Mouse (Mus musculus) intestine, embryonic 14.5 days (tissue): ENCODE measurements at regions not wholly inside any gene's neighbourhood (a gene's known extent, or its start where the extent isn't known, plus 50 kb on each side); places are given as distances from the start of the nearest gene placed in this dataset.
A peak's percentile ranks its signal among the peaks of the same experiment; 100 is the strongest.
"Not testable (repeated sequence)": the region's sequence is repeated elsewhere in the genome, so short reads cannot be mapped to it uniquely, and the experiment has no call there.

ENCODE experiments used
- ATAC-seq: fragments of 200-750 bp; cut with Nextera tagmentation; replicated peaks from 2 replicates; pipeline ENCODE4 v1.8.0; 2017; ENCODE audit warnings: low read depth, moderate number of reproducible peaks, moderate TSS enrichment, moderate library complexity; ENCODE audit not compliant: low FRiP score, low TSS enrichment
- DNase-seq: peaks from one replicate; pipeline ENCODE4 v3.0.0-alpha.2; 2018; ENCODE audit warnings: low spot score
- H3K27ac ChIP-seq: fragments of 300-500 bp; sonication (generic); 2 replicates; pipeline ENCODE4 v1.5.1; 2014; ENCODE audit warnings: low read depth, mild to moderate bottlenecking, control low read depth
- H3K27me3 ChIP-seq: fragments of 300-500 bp; sonication (generic); replicated peaks from 2 replicates; pipeline ENCODE4 v1.6.1; 2014; ENCODE audit warnings: low read length, control low read depth; ENCODE audit not compliant: control insufficient read depth, insufficient read depth
- H3K36me3 ChIP-seq: fragments of 300-500 bp; sonication (generic); 2 replicates; pipeline ENCODE4 v1.6.1; 2014; ENCODE audit warnings: low read length, control low read depth; ENCODE audit not compliant: control insufficient read depth, insufficient read depth
- H3K4me1 ChIP-seq: fragments of 300-500 bp; sonication (generic); replicated peaks from 2 replicates; pipeline ENCODE4 v1.6.1; 2014; ENCODE audit warnings: low read length, control low read depth, mixed read lengths; ENCODE audit not compliant: control insufficient read depth, insufficient read depth
- H3K4me2 ChIP-seq: fragments of 300-500 bp; sonication (generic); 2 replicates; pipeline ENCODE4 v1.6.1; 2014; ENCODE audit warnings: low read length
- H3K4me3 ChIP-seq: fragments of 300-500 bp; sonication (generic); 2 replicates; pipeline ENCODE4 v1.5.1; 2014; ENCODE audit warnings: low read depth, low read length, control low read depth, mixed read lengths
- H3K9ac ChIP-seq: fragments of 300-500 bp; sonication (generic); 2 replicates; pipeline ENCODE4 v1.6.1; 2014; ENCODE audit warnings: mild to moderate bottlenecking, low read length
- H3K9me3 ChIP-seq: fragments of 300-500 bp; sonication (generic); 2 replicates; pipeline ENCODE4 v1.6.1; 2016; ENCODE audit warnings: low read length, control low read depth; ENCODE audit not compliant: control insufficient read depth
- WGBS: fragments of 180-500 bp; shearing (Covaris S2); extraction: QIAGEN DNeasy Blood & Tissue Kit; methylation state at CpG from one replicate; pipeline ENCODE4 v1.1.7; 2014; 5-methylcytosine and 5-hydroxymethylcytosine counted together

- DNase-seq, result no peak
- ATAC-seq, result no peak
- H3K4me3 ChIP-seq, result no peak overlapping the region
- H3K27ac ChIP-seq, result no peak overlapping the region
- H3K9me3 ChIP-seq, result no peaks in the 10 kb centered on the region
- H3K9ac ChIP-seq, result no peak overlapping the region
- H3K36me3 ChIP-seq, result no peaks in the 10 kb centered on the region
- H3K27me3 ChIP-seq, result no peaks in the 10 kb centered on the region
- 38% methylated on average over 9 of the region's 9 CpGs for WGBS
- no peaks in the 10 kb centered on the region for H3K4me1 ChIP-seq
- no peak overlapping the region for H3K4me2 ChIP-seq
These were observed 167.2 kb downstream of the Csl start for GRCm38 (mm10) chr10:99592220-99592619.

GRCm38 (mm10) chr10:99595659-99596058 is 163.8 kb downstream of the Csl start:
- Histone ChIP-seq H3K27ac (no peak overlapping the region), H3K4me3 (no peak overlapping the region), H3K27me3 (no peaks in the 10 kb centered on the region), H3K4me1 (no peaks in the 10 kb centered on the region), H3K9ac (no peak overlapping the region), H3K36me3 (no peaks in the 10 kb centered on the region), H3K9me3 (no peaks in the 10 kb centered on the region), H3K4me2 (no peak overlapping the region)
- 81% methylated on average over 14 of the region's 14 CpGs for WGBS
- no peak; the same call in 1 of the 2 replicates for ATAC-seq
- no peak for DNase-seq

- not testable (repeated sequence) for H3K9ac ChIP-seq, H3K4me1 ChIP-seq, H3K27ac ChIP-seq, DNase-seq, H3K36me3 ChIP-seq, ATAC-seq, H3K27me3 ChIP-seq, H3K9me3 ChIP-seq
- Histone ChIP-seq H3K4me3 (peak overlapping the region; percentile 35), H3K4me2 (peak overlapping the region; percentile 50)
- 45% methylated on average over 21 of the region's 34 CpGs for WGBS
These were observed 160.0 kb downstream of the Csl start for GRCm38 (mm10) chr10:99599142-99600120.

GRCm38 (mm10) chr10:99602331-99602730 is 157.1 kb downstream of the Csl start:
- Histone ChIP-seq H3K9me3 (no peaks in the 10 kb centered on the region), H3K27ac (no peak overlapping the region), H3K36me3 (no peaks in the 10 kb centered on the region), H3K4me2 (no peak overlapping the region), H3K9ac (no peak overlapping the region), H3K4me1 (no peaks in the 10 kb centered on the region), H3K4me3 (no peak overlapping the region), H3K27me3 (no peaks in the 10 kb centered on the region)
- DNase-seq (no peak), ATAC-seq (no peak)
- WGBS, result 79% methylated on average over 5 of the region's 5 CpGs

GRCm38 (mm10) chr10:99604172-99604571 is 155.3 kb downstream of the Csl start:
- Histone ChIP-seq H3K27ac (no peak overlapping the region), H3K4me2 (no peak overlapping the region), H3K9ac (no peak overlapping the region), H3K36me3 (no peaks in the 10 kb centered on the region), H3K4me3 (no peak overlapping the region), H3K9me3 (no peaks in the 10 kb centered on the region), H3K27me3 (no peaks in the 10 kb centered on the region), H3K4me1 (no peaks in the 10 kb centered on the region)
- DNase-seq (no peak), ATAC-seq (no peak)
- 91% methylated on average over 1 of the region's 1 CpGs for WGBS

- Histone ChIP-seq H3K4me2 (no peak overlapping the region), H3K9ac (no peak overlapping the region), H3K27ac (no peak overlapping the region), H3K9me3 (peaks cover 6% of the 10 kb centered on the region; the same call in 1 of the 2 replicates), H3K4me3 (no peak overlapping the region), H3K36me3 (no peaks in the 10 kb centered on the region), H3K4me1 (no peaks in the 10 kb centered on the region), H3K27me3 (no peaks in the 10 kb centered on the region)
- 82% methylated on average over 10 of the region's 10 CpGs for WGBS
- DNase-seq (no peak), ATAC-seq (no peak)
These were observed 151.0 kb downstream of the Csl start for GRCm38 (mm10) chr10:99608477-99608876.

GRCm38 (mm10) chr10:99609420-99609819 is 150.0 kb downstream of the Csl start:
- Histone ChIP-seq H3K4me2 (no peak overlapping the region), H3K9me3 (peaks cover 6% of the 10 kb centered on the region; the same call in 1 of the 2 replicates), H3K27ac (no peak overlapping the region), H3K4me1 (no peaks in the 10 kb centered on the region), H3K4me3 (no peak overlapping the region), H3K36me3 (no peaks in the 10 kb centered on the region), H3K9ac (no peak overlapping the region), H3K27me3 (no peaks in the 10 kb centered on the region)
- 93% methylated on average over 3 of the region's 3 CpGs for WGBS
- ATAC-seq, result no peak
- DNase-seq, result no peak

GRCm38 (mm10) chr10:99610890-99611289 is 148.6 kb downstream of the Csl start:
- Histone ChIP-seq H3K27ac (no peak overlapping the region), H3K27me3 (no peaks in the 10 kb centered on the region), H3K9ac (no peak overlapping the region), H3K4me1 (no peaks in the 10 kb centered on the region), H3K36me3 (no peaks in the 10 kb centered on the region), H3K4me2 (no peak overlapping the region), H3K4me3 (no peak overlapping the region), H3K9me3 (peaks cover 6% of the 10 kb centered on the region; the same call in 1 of the 2 replicates)
- DNase-seq (no peak), ATAC-seq (no peak)
- WGBS, result 91% methylated on average over 4 of the region's 4 CpGs
